Mouse (Mus musculus) stomach, embryonic 15.5 days (tissue): Measurements from ENCODE around the gene Krtap10-4. TPM values are rescaled to one million over a fixed set of nuclear protein-coding genes. Genes with fewer than 3 reads are reported as not detected.

ENCODE experiments used
- ATAC-seq: fragments of 200-750 bp; cut with Nextera tagmentation; 2 replicates; pipeline ENCODE4 v1.8.0; 2017; ENCODE audit warnings: low read depth, moderate number of reproducible peaks, moderate TSS enrichment; ENCODE audit not compliant: insufficient read depth, low FRiP score
- H3K27ac ChIP-seq: fragments of 300-500 bp; sonication (generic); 2 replicates; pipeline ENCODE4 v1.5.1; 2015; ENCODE audit warnings: mild to moderate bottlenecking, inconsistent platforms
- H3K27me3 ChIP-seq: fragments of 300-500 bp; sonication (generic); replicated peaks from 2 replicates; pipeline ENCODE4 v1.6.1; 2015; ENCODE audit warnings: inconsistent platforms
- H3K36me3 ChIP-seq: fragments of 300-500 bp; sonication (generic); 2 replicates; pipeline ENCODE4 v1.6.1; 2015; ENCODE audit warnings: inconsistent platforms
- H3K4me1 ChIP-seq: fragments of 300-500 bp; sonication (generic); 2 replicates; pipeline ENCODE4 v1.6.1; 2015; ENCODE audit warnings: inconsistent platforms
- H3K4me2 ChIP-seq: fragments of 300-500 bp; sonication (generic); 2 replicates; pipeline ENCODE4 v1.6.1; 2015; ENCODE audit warnings: mild to moderate bottlenecking, inconsistent platforms
- H3K4me3 ChIP-seq: fragments of 300-500 bp; sonication (generic); replicated peaks from 2 replicates; pipeline ENCODE4 v1.5.1; 2015; ENCODE audit warnings: inconsistent platforms
- H3K9ac ChIP-seq: fragments of 300-500 bp; sonication (generic); 2 replicates; pipeline ENCODE4 v1.6.1; 2015; ENCODE audit warnings: inconsistent platforms
- H3K9me3 ChIP-seq: fragments of 300-500 bp; sonication (generic); 2 replicates; pipeline ENCODE4 v1.6.1; 2016; ENCODE audit warnings: inconsistent platforms
- WGBS: fragments of 180-500 bp; shearing (Covaris S2); methylation state at CpG from one replicate; pipeline ENCODE4 v1.1.7; 2015; 5-methylcytosine and 5-hydroxymethylcytosine counted together
- polyA plus RNA-seq: library from polyadenylated mRNA; unstranded; fragments of >200 nt; fragmentation: Nextera tagmentation; extraction: Ambion mirVana; gene quantifications from 2 replicates; pipeline ENCODE4 v1.2.1, GENCODE M21; 2015

Krtap10-4 gene
- polyA plus RNA-seq: not detected in 2 replicates

GRCm38 (mm10) chr10:77826951-77827350 lies at the start of gene Krtap10-4:
Gene Krtap10-4 (minus strand): TSS chr10:77827095.
- no peak within 1 kb of the TSS for H3K27ac ChIP-seq
- no peaks in the 10 kb centered on the region for H3K36me3 ChIP-seq
- WGBS: 53% methylated on average over 6 of the region's 6 CpGs
- H3K27me3 ChIP-seq: no peaks in the 10 kb centered on the region
- no peaks in the 10 kb centered on the region for H3K4me1 ChIP-seq
- ATAC-seq: no peak
- no peak within 1 kb of the TSS for H3K4me2 ChIP-seq
- no peak within 1 kb of the TSS for H3K9ac ChIP-seq
- H3K9me3 ChIP-seq: no peaks in the 10 kb centered on the region
- no peak within 1 kb of the TSS for H3K4me3 ChIP-seq

GRCm38 (mm10) chr10:77869651-77870050 lies 42.8 kb upstream of the Krtap10-4 start:
- Histone ChIP-seq H3K9me3 (no peaks in the 10 kb centered on the region), H3K27ac (no peak overlapping the region), H3K4me2 (no peak overlapping the region), H3K4me1 (no peaks in the 10 kb centered on the region), H3K9ac (no peak overlapping the region), H3K27me3 (no peaks in the 10 kb centered on the region), H3K36me3 (no peaks in the 10 kb centered on the region), H3K4me3 (no peak overlapping the region)
- ATAC-seq: no peak
- 90% methylated on average over 7 of the region's 7 CpGs for WGBS

GRCm38 (mm10) chr10:77867546-77867945 lies 40.7 kb upstream of the Krtap10-4 start:
- ATAC-seq: no peak
- H3K4me2 ChIP-seq: no peak overlapping the region
- no peaks in the 10 kb centered on the region for H3K4me1 ChIP-seq
- no peak overlapping the region for H3K4me3 ChIP-seq
- H3K27me3 ChIP-seq: no peaks in the 10 kb centered on the region
- H3K36me3 ChIP-seq: no peaks in the 10 kb centered on the region
- H3K9me3 ChIP-seq: no peaks in the 10 kb centered on the region
- H3K9ac ChIP-seq: no peak overlapping the region
- H3K27ac ChIP-seq: no peak overlapping the region
- 0% methylated on average over 1 of the region's 1 CpGs for WGBS

- no peaks in the 10 kb centered on the region for H3K9me3 ChIP-seq
- 30% methylated on average over 11 of the region's 11 CpGs for WGBS
- H3K4me1 ChIP-seq: no peaks in the 10 kb centered on the region
- H3K4me2 ChIP-seq: peak overlapping the region; percentile 46
- H3K27ac ChIP-seq: no peak overlapping the region
- no peak overlapping the region for H3K9ac ChIP-seq
- 0 out of 2 replicates have a peak, but pooled peaks have one; percentile 2 for ATAC-seq
- no peaks in the 10 kb centered on the region for H3K27me3 ChIP-seq
- H3K36me3 ChIP-seq: no peaks in the 10 kb centered on the region
- H3K4me3 ChIP-seq: peak overlapping the region; percentile 26
Measured at GRCm38 (mm10) chr10:77864762-77865143, 37.9 kb upstream of the Krtap10-4 start.

GRCm38 (mm10) chr10:77864067-77864761 lies 37.3 kb upstream of the Krtap10-4 start:
- H3K36me3 ChIP-seq: no peaks in the 10 kb centered on the region
- peak overlapping the region; percentile 13; the same call in 1 of the 2 replicates for H3K27ac ChIP-seq
- ATAC-seq: peak; percentile 88
- peak overlapping the region; percentile 46 for H3K4me2 ChIP-seq
- H3K4me3 ChIP-seq: peak overlapping the region; percentile 26
- WGBS: 30% methylated on average over 14 of the region's 14 CpGs
- H3K4me1 ChIP-seq: no peaks in the 10 kb centered on the region
- H3K9me3 ChIP-seq: no peaks in the 10 kb centered on the region
- H3K27me3 ChIP-seq: no peaks in the 10 kb centered on the region
- H3K9ac ChIP-seq: no peak overlapping the region

- H3K36me3 ChIP-seq: no peaks in the 10 kb centered on the region
- WGBS: 46% methylated on average over 7 of the region's 7 CpGs
- no peak for ATAC-seq
- no peaks in the 10 kb centered on the region for H3K27me3 ChIP-seq
- H3K4me2 ChIP-seq: no peak within 1 kb of the TSS
- no peaks in the 10 kb centered on the region for H3K9me3 ChIP-seq
- H3K9ac ChIP-seq: no peak within 1 kb of the TSS
- no peak within 1 kb of the TSS for H3K4me3 ChIP-seq
- no peak within 1 kb of the TSS for H3K27ac ChIP-seq
- no peaks in the 10 kb centered on the region for H3K4me1 ChIP-seq
Measured at GRCm38 (mm10) chr10:77861675-77862074, 34.8 kb upstream of the Krtap10-4 start, which contains the start of gene Gm3285. Gene Gm3285 (plus strand): TSS chr10:77861975.

- H3K4me3 ChIP-seq: no peak within 1 kb of the TSS
- no peaks in the 10 kb centered on the region for H3K4me1 ChIP-seq
- H3K27ac ChIP-seq: no peak within 1 kb of the TSS
- no peak for ATAC-seq
- 53% methylated on average over 7 of the region's 9 CpGs for WGBS
- H3K9ac ChIP-seq: no peak within 1 kb of the TSS
- no peaks in the 10 kb centered on the region for H3K9me3 ChIP-seq
- no peaks in the 10 kb centered on the region for H3K36me3 ChIP-seq
- H3K27me3 ChIP-seq: no peaks in the 10 kb centered on the region
- H3K4me2 ChIP-seq: no peak within 1 kb of the TSS
Measured at GRCm38 (mm10) chr10:77852559-77852958, 25.7 kb upstream of the Krtap10-4 start, which contains the start of gene Gm10318. Gene Gm10318 (plus strand): TSS chr10:77852859.

GRCm38 (mm10) chr10:77847538-77847937 lies 20.6 kb upstream of the Krtap10-4 start:
- H3K4me1 ChIP-seq: no peaks in the 10 kb centered on the region
- H3K27ac ChIP-seq: no peak overlapping the region
- no peaks in the 10 kb centered on the region for H3K9me3 ChIP-seq
- H3K4me3 ChIP-seq: no peak overlapping the region
- no peaks in the 10 kb centered on the region for H3K36me3 ChIP-seq
- no peak overlapping the region for H3K9ac ChIP-seq
- WGBS: 76% methylated on average over 2 of the region's 2 CpGs
- no peaks in the 10 kb centered on the region for H3K27me3 ChIP-seq
- no peak overlapping the region for H3K4me2 ChIP-seq
- no peak for ATAC-seq

- Histone ChIP-seq H3K4me1 (no peaks in the 10 kb centered on the region), H3K27ac (no peak overlapping the region), H3K9me3 (no peaks in the 10 kb centered on the region), H3K4me2 (no peak overlapping the region), H3K36me3 (no peaks in the 10 kb centered on the region), H3K27me3 (no peaks in the 10 kb centered on the region), H3K4me3 (no peak overlapping the region), H3K9ac (no peak overlapping the region)
- 18% methylated on average over 2 of the region's 2 CpGs for WGBS
- ATAC-seq: no peak
Measured at GRCm38 (mm10) chr10:77846961-77847360, 20.1 kb upstream of the Krtap10-4 start.

- no peak for ATAC-seq
- no peaks in the 10 kb centered on the region for H3K36me3 ChIP-seq
- no peak within 1 kb of the TSS for H3K4me2 ChIP-seq
- no peak within 1 kb of the TSS for H3K9ac ChIP-seq
- H3K4me1 ChIP-seq: no peaks in the 10 kb centered on the region
- H3K27me3 ChIP-seq: no peaks in the 10 kb centered on the region
- H3K27ac ChIP-seq: no peak within 1 kb of the TSS
- 63% methylated on average over 3 of the region's 3 CpGs for WGBS
- no peaks in the 10 kb centered on the region for H3K9me3 ChIP-seq
- H3K4me3 ChIP-seq: no peak within 1 kb of the TSS
Measured at GRCm38 (mm10) chr10:77846503-77846902, 19.6 kb upstream of the Krtap10-4 start, which contains the start of gene Gm36176. Gene Gm36176 (plus strand): TSS chr10:77846803.

GRCm38 (mm10) chr10:77839006-77839405 lies 12.1 kb upstream of the Krtap10-4 start:
- Histone ChIP-seq H3K9me3 (no peaks in the 10 kb centered on the region), H3K4me3 (no peak overlapping the region), H3K27me3 (no peaks in the 10 kb centered on the region), H3K4me1 (no peaks in the 10 kb centered on the region), H3K36me3 (no peaks in the 10 kb centered on the region), H3K4me2 (no peak overlapping the region), H3K9ac (no peak overlapping the region), H3K27ac (no peak overlapping the region)
- no peak for ATAC-seq
- WGBS: 58% methylated on average over 6 of the region's 6 CpGs

- H3K9ac ChIP-seq: no peak within 1 kb of the TSS
- H3K4me3 ChIP-seq: no peak within 1 kb of the TSS
- no peak within 1 kb of the TSS for H3K27ac ChIP-seq
- no peaks in the 10 kb centered on the region for H3K9me3 ChIP-seq
- no peaks in the 10 kb centered on the region for H3K4me1 ChIP-seq
- ATAC-seq: no peak
- H3K27me3 ChIP-seq: no peaks in the 10 kb centered on the region
- H3K4me2 ChIP-seq: no peak within 1 kb of the TSS
- H3K36me3 ChIP-seq: no peaks in the 10 kb centered on the region
- 73% methylated on average over 9 of the region's 9 CpGs for WGBS
Measured at GRCm38 (mm10) chr10:77835647-77836046, 8.8 kb upstream of the Krtap10-4 start, which contains the start of gene Krtap10-10. Gene Krtap10-10 (plus strand): TSS chr10:77835947.
